Mouse (Mus musculus) frontal cortex, adult (tissue): ENCODE data around the gene Snrnp48.

Experiments
- ATAC-seq: cut with Nextera tagmentation; 2 replicates; pipeline ENCODE4 v1.9.2; 2017; ENCODE audit warnings: mild to moderate bottlenecking, moderate library complexity, mixed read lengths; ENCODE audit not compliant: low TSS enrichment

Gene Snrnp48

DNA sequence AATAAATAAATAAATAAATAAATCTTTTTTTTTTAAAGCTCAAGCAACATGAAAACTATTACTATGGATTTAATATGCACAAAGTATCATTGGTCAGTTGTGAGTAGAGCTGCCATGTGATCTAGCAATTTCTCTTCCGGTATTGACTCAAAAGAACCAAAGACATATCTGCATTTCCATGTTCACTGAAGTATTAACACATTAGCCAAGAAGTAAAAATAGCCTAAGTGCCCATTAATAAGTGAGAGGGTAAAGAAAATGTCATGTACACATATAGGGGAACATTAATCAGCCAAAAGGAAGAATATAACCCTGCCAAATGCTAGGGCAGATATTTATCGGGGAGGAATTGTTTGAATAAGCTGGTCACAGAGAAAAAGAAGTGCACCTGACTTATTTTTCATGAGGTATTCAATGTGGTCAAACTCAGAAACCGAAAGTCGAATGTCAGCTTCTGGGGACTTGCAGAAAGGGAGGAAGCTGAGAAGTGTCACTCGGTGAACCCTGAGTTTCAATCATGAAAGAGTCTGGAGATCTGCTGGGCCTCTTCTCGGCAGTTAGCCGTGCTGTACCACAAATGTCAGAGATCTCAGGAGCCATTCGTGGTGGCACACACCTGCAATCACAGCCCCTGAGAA is 64.4 kb downstream of the Snrnp48 start:
- no peak for ATAC-seq

DNA sequence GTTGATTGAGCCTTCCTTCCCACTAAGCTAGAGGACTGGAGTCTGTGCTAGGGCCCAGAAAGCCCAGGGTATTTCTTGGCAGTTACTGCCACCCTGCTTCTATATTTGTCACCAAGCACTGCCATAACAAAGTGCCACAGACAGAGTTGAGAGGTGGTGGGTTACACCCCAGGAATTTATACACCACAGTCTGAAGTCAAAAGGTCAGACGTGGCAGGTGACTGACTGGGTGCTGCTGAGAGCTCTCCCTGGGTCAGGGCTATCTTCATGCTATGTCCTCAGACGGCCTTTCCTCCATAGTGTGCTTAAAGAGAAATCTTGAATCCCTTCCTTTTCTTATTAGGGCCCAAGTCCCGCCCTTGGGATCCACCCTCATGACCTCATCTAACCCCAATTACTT is 67.9 kb downstream of the Snrnp48 start:
- ATAC-seq, result no peak
